Mouse (Mus musculus) liver, embryonic 14.5 days (tissue): Measurements from ENCODE around the gene Smad3.

Source experiments
- CTCF ChIP-seq: IDR thresholded peaks from 2 replicates; pipeline ENCODE4 v1.5.1; 2016; ENCODE audit warnings: antibody characterized with exemption, low read depth, control low read depth
- EP300 ChIP-seq: IDR thresholded peaks from 2 replicates; pipeline ENCODE4 v1.6.1; 2016; ENCODE audit warnings: antibody characterized with exemption, low read depth

DNA sequence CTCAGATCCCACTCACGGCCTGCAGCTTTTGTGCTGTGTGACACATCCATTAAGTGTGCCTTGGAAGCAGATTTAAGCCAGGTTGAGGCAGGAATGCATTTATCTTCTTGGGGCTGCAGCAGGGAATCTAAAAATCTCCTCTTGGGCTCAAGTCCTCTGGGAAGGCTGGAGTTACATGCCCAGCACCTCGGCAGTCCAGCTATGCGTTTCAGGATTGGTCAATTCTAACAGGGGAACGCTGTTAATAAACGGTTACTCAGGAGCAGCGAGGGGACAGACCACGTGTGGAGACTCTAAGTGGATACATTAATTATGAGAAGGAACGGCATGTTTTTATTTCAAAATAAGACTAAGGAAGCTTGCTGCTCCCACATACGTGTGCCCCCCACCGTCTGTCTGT is 14.7 kb upstream of the Smad3 start:
- TF ChIP-seq CTCF (no peak), EP300 (no peak)
